Mouse (Mus musculus) embryonic facial prominence, embryonic 15.5 days (tissue): ENCODE measurements around the gene Qars. TPM values are rescaled to one million over a fixed set of nuclear protein-coding genes. Genes with fewer than 3 reads are reported as not detected.

Experiments used
- ATAC-seq: fragments of 200-750 bp; cut with Nextera tagmentation; 2 replicates; pipeline ENCODE4 v1.8.0; 2017; ENCODE audit warnings: low read depth, moderate TSS enrichment; ENCODE audit not compliant: insufficient number of reproducible peaks, low FRiP score, low TSS enrichment
- H3K27ac ChIP-seq: fragments of 300-500 bp; sonication (generic); replicated peaks from 2 replicates; pipeline ENCODE4 v1.5.1; 2015; ENCODE audit warnings: mild to moderate bottlenecking, inconsistent platforms
- H3K27me3 ChIP-seq: fragments of 300-500 bp; sonication (generic); 2 replicates; pipeline ENCODE4 v1.6.1; 2015; ENCODE audit warnings: inconsistent platforms
- H3K36me3 ChIP-seq: fragments of 300-500 bp; sonication (generic); 2 replicates; pipeline ENCODE4 v1.6.1; 2015; ENCODE audit warnings: mild to moderate bottlenecking, inconsistent platforms
- H3K4me1 ChIP-seq: fragments of 300-500 bp; sonication (generic); 2 replicates; pipeline ENCODE4 v1.6.1; 2015; ENCODE audit warnings: inconsistent platforms
- H3K4me2 ChIP-seq: fragments of 300-500 bp; sonication (generic); replicated peaks from 2 replicates; pipeline ENCODE4 v1.6.1; 2015; ENCODE audit warnings: mild to moderate bottlenecking, inconsistent platforms
- H3K4me3 ChIP-seq: fragments of 300-500 bp; sonication (generic); replicated peaks from 2 replicates; pipeline ENCODE4 v1.5.1; 2015; ENCODE audit warnings: mild to moderate bottlenecking, inconsistent platforms
- H3K9ac ChIP-seq: fragments of 300-500 bp; sonication (generic); 2 replicates; pipeline ENCODE4 v1.6.1; 2015; ENCODE audit warnings: inconsistent platforms
- H3K9me3 ChIP-seq: fragments of 300-500 bp; sonication (generic); replicated peaks from 2 replicates; pipeline ENCODE4 v1.6.1; 2016; ENCODE audit warnings: inconsistent platforms
- WGBS: fragments of 180-500 bp; shearing (Covaris S2); methylation state at CpG from one replicate; pipeline ENCODE4 v1.1.7; 2015; 5-methylcytosine and 5-hydroxymethylcytosine counted together
- polyA plus RNA-seq: library from polyadenylated mRNA; unstranded; fragments of >200 nt; fragmentation: Nextera tagmentation; extraction: Ambion mirVana; gene quantifications from 2 replicates; pipeline ENCODE4 v1.2.1, GENCODE M21; 2015

Gene Qars
- polyA plus RNA-seq, 1 experiment from 2014 or later, result 114 TPM

- no peak for ATAC-seq
- Histone ChIP-seq H3K27me3 (no peaks in the 10 kb centered on the region), H3K4me2 (no peak overlapping the region), H3K9me3 (no peaks in the 10 kb centered on the region), H3K36me3 (peaks cover 81% of the 10 kb centered on the region), H3K4me3 (no peak overlapping the region), H3K27ac (no peak overlapping the region), H3K4me1 (no peaks in the 10 kb centered on the region), H3K9ac (no peak overlapping the region)
- WGBS, result 91% methylated on average over 3 of the region's 3 CpGs
These were observed 38.5 kb downstream of the Qars start for GRCm38 (mm10) chr9:108545986-108546385.

- WGBS, result 89% methylated on average over 1 of the region's 1 CpGs
- H3K27me3 ChIP-seq, result no peaks in the 10 kb centered on the region
- H3K27ac ChIP-seq, result no peak overlapping the region
- H3K9ac ChIP-seq, result no peak overlapping the region
- no peak overlapping the region for H3K4me3 ChIP-seq
- peaks cover 76% of the 10 kb centered on the region for H3K36me3 ChIP-seq
- no peaks in the 10 kb centered on the region for H3K9me3 ChIP-seq
- no peak overlapping the region for H3K4me2 ChIP-seq
- H3K4me1 ChIP-seq, result no peaks in the 10 kb centered on the region
- ATAC-seq, result no peak
These were observed 39.4 kb downstream of the Qars start for GRCm38 (mm10) chr9:108546875-108547274.

GRCm38 (mm10) chr9:108559169-108559568, 51.7 kb downstream of the Qars start:
- no peak overlapping the region for H3K4me3 ChIP-seq
- ATAC-seq, result no peak
- H3K9me3 ChIP-seq, result no peaks in the 10 kb centered on the region
- no peak overlapping the region for H3K27ac ChIP-seq
- H3K4me1 ChIP-seq, result peaks cover 13% of the 10 kb centered on the region
- H3K36me3 ChIP-seq, result peaks cover 71% of the 10 kb centered on the region
- 83% methylated on average over 4 of the region's 4 CpGs for WGBS
- H3K9ac ChIP-seq, result no peak overlapping the region
- no peak overlapping the region for H3K4me2 ChIP-seq
- H3K27me3 ChIP-seq, result no peaks in the 10 kb centered on the region

- peak; percentile 98 for ATAC-seq
- peak within 1 kb of the TSS; percentile 77 for H3K9ac ChIP-seq
- H3K9me3 ChIP-seq, result no peaks in the 10 kb centered on the region
- no peaks in the 10 kb centered on the region for H3K27me3 ChIP-seq
- H3K27ac ChIP-seq, result peak within 1 kb of the TSS; percentile 86
- H3K4me2 ChIP-seq, result peak within 1 kb of the TSS; percentile 69
- peaks cover 74% of the 10 kb centered on the region for H3K36me3 ChIP-seq
- H3K4me3 ChIP-seq, result peak within 1 kb of the TSS; percentile 63
- WGBS, result 0% methylated on average over 53 of the region's 53 CpGs
- peaks cover 14% of the 10 kb centered on the region for H3K4me1 ChIP-seq
These were observed 52.8 kb downstream of the Qars start, which contains the start of gene Impdh2 for GRCm38 (mm10) chr9:108560227-108560841. Gene Impdh2 (plus strand): TSS chr9:108560286.

- H3K4me2 ChIP-seq, result no peak overlapping the region
- WGBS, result 93% methylated on average over 8 of the region's 8 CpGs
- H3K9ac ChIP-seq, result no peak overlapping the region
- no peak overlapping the region for H3K4me3 ChIP-seq
- no peaks in the 10 kb centered on the region for H3K9me3 ChIP-seq
- H3K4me1 ChIP-seq, result peaks cover 36% of the 10 kb centered on the region
- no peak for ATAC-seq
- H3K36me3 ChIP-seq, result peaks cover 47% of the 10 kb centered on the region
- H3K27me3 ChIP-seq, result no peaks in the 10 kb centered on the region
- no peak overlapping the region for H3K27ac ChIP-seq
These were observed 56.2 kb downstream of the Qars start for GRCm38 (mm10) chr9:108563671-108564070.

- no peak overlapping the region for H3K27ac ChIP-seq
- peaks cover 43% of the 10 kb centered on the region for H3K36me3 ChIP-seq
- H3K9ac ChIP-seq, result no peak overlapping the region
- WGBS, result 75% methylated on average over 7 of the region's 7 CpGs
- H3K9me3 ChIP-seq, result no peaks in the 10 kb centered on the region
- no peaks in the 10 kb centered on the region for H3K27me3 ChIP-seq
- no peak overlapping the region for H3K4me3 ChIP-seq
- no peak for ATAC-seq
- H3K4me1 ChIP-seq, result peaks cover 39% of the 10 kb centered on the region
- no peak overlapping the region for H3K4me2 ChIP-seq
These were observed 56.6 kb downstream of the Qars start for GRCm38 (mm10) chr9:108564131-108564530.

Other genes starting within 250 kb of the Qars start
- 84.0 and 85.9 TPM in 2 replicates for gene Dag1, start 243.7 kb upstream of the Qars start, polyA plus RNA-seq
- 41.7 and 42.9 TPM in 2 replicates for gene Nicn1, start 217.3 kb upstream of the Qars start, polyA plus RNA-seq
- 10.8 and 11.2 TPM in 2 replicates for gene Amt, start 210.9 kb upstream of the Qars start, polyA plus RNA-seq
- gene Rhoa, start 201.6 kb upstream of the Qars start, polyA plus RNA-seq, result 452 and 468 TPM in 2 replicates
- gene Tcta, start 201.5 kb upstream of the Qars start, polyA plus RNA-seq, result 41.3 and 51.6 TPM in 2 replicates
- 713 and 715 TPM in 2 replicates for gene Gpx1, start 168.8 kb upstream of the Qars start, polyA plus RNA-seq
- 97.5 and 99.4 TPM in 2 replicates for gene Usp4, start 159.9 kb upstream of the Qars start, polyA plus RNA-seq
- gene 1700102P08Rik, start 114.9 kb upstream of the Qars start, polyA plus RNA-seq, result 1.0 and 1.1 TPM in 2 replicates
- gene Ccdc36, start 79.2 kb upstream of the Qars start, polyA plus RNA-seq, result 1.2 and 1.3 TPM in 2 replicates
- gene BC048562, start 71.2 kb upstream of the Qars start, polyA plus RNA-seq, result not detected in 2 replicates
- gene Ccdc71, start 47.2 kb upstream of the Qars start, polyA plus RNA-seq, result 58.6 and 60.7 TPM in 2 replicates
- gene Klhdc8b, start 46.1 kb upstream of the Qars start, polyA plus RNA-seq, result 33.4 and 35.7 TPM in 2 replicates
- 70.2 and 71.7 TPM in 2 replicates for gene Lamb2, start 28.0 kb upstream of the Qars start, polyA plus RNA-seq
- gene Usp19, start 17.1 kb upstream of the Qars start, polyA plus RNA-seq, result 69.8 and 75.4 TPM in 2 replicates
- gene Qrich1, start 9.1 kb downstream of the Qars start, polyA plus RNA-seq, result 110 and 125 TPM in 2 replicates
- gene Impdh2, start 52.6 kb downstream of the Qars start, polyA plus RNA-seq, result 172 and 173 TPM in 2 replicates
- gene Ndufaf3, start 59.7 kb downstream of the Qars start, polyA plus RNA-seq, result 63.8 and 65.6 TPM in 2 replicates
- 137 and 139 TPM in 2 replicates for gene Dalrd3, start 62.2 kb downstream of the Qars start, polyA plus RNA-seq
- 89.6 and 93.7 TPM in 2 replicates for gene Wdr6, start 71.0 kb downstream of the Qars start, polyA plus RNA-seq
- 10.4 and 12.2 TPM in 2 replicates for gene P4htm, start 90.0 kb downstream of the Qars start, polyA plus RNA-seq
- gene Arih2, start 141.7 kb downstream of the Qars start, polyA plus RNA-seq, result 46.9 and 49.5 TPM in 2 replicates
- gene Slc25a20, start 154.4 kb downstream of the Qars start, polyA plus RNA-seq, result 36.5 and 37.7 TPM in 2 replicates
- gene Prkar2a, start 181.6 kb downstream of the Qars start, polyA plus RNA-seq, result 29.0 and 30.7 TPM in 2 replicates